Mouse (Mus musculus) lung, postnatal 0 days (tissue): ENCODE data around the gene March2. TPM values are rescaled to one million over a fixed set of nuclear protein-coding genes. Genes with fewer than 3 reads are reported as not detected.

Experiments used
- ATAC-seq: fragments of 200-750 bp; cut with Nextera tagmentation; 2 replicates; pipeline ENCODE4 v1.8.0; 2017; ENCODE audit warnings: moderate library complexity
- DNase-seq: peaks from one replicate; pipeline ENCODE4 v3.0.0-alpha.2; 2016; ENCODE audit warnings: low spot score
- H3K27ac ChIP-seq: fragments of 300-500 bp; sonication (generic); 2 replicates; pipeline ENCODE4 v1.5.1; 2014; ENCODE audit warnings: antibody characterized with exemption, mild to moderate bottlenecking, low read length, mixed read lengths
- H3K27me3 ChIP-seq: fragments of 300-500 bp; sonication (generic); replicated peaks from 2 replicates; pipeline ENCODE4 v1.6.1; 2014; ENCODE audit warnings: low read length, mixed read lengths; ENCODE audit not compliant: insufficient read depth
- H3K36me3 ChIP-seq: fragments of 300-500 bp; sonication (generic); 2 replicates; pipeline ENCODE4 v1.6.1; 2014; ENCODE audit warnings: low read length, mixed read lengths; ENCODE audit not compliant: insufficient read depth
- H3K4me1 ChIP-seq: fragments of 300-500 bp; sonication (generic); 2 replicates; pipeline ENCODE4 v1.6.1; 2014; ENCODE audit warnings: antibody characterized with exemption, low read depth, low read length, mixed read lengths; ENCODE audit not compliant: insufficient read depth
- H3K4me2 ChIP-seq: fragments of 300-500 bp; sonication (generic); replicated peaks from 2 replicates; pipeline ENCODE4 v1.6.1; 2014; ENCODE audit warnings: low read depth, mild to moderate bottlenecking, low read length, moderate library complexity, mixed read lengths
- H3K4me3 ChIP-seq: fragments of 300-500 bp; sonication (generic); 2 replicates; pipeline ENCODE4 v1.5.1; 2014; ENCODE audit warnings: low read depth, low read length
- H3K9ac ChIP-seq: fragments of 300-500 bp; sonication (generic); replicated peaks from 2 replicates; pipeline ENCODE4 v1.6.1; 2014; ENCODE audit warnings: low read depth, mild to moderate bottlenecking
- H3K9me3 ChIP-seq: fragments of 300-500 bp; sonication (generic); 2 replicates; pipeline ENCODE4 v1.6.1; 2016; ENCODE audit warnings: low read length, mixed read lengths
- CTCF ChIP-seq: IDR thresholded peaks from 2 replicates; pipeline ENCODE4 v1.5.1; 2016; ENCODE audit warnings: antibody characterized with exemption, mild to moderate bottlenecking
- EP300 ChIP-seq: IDR thresholded peaks from 2 replicates; pipeline ENCODE4 v1.6.1; 2016; ENCODE audit warnings: antibody characterized with exemption, mild to moderate bottlenecking, control low read depth
- WGBS: fragments of 180-500 bp; shearing (Covaris S2); extraction: QIAGEN DNeasy Blood & Tissue Kit; methylation state at CpG from one replicate; pipeline ENCODE4 v1.1.7; 2014; 5-methylcytosine and 5-hydroxymethylcytosine counted together
- polyA plus RNA-seq: library from polyadenylated mRNA; unstranded; fragments of >200 nt; fragmentation: Nextera tagmentation; extraction: Ambion mirVana; gene quantifications from 2 replicates; pipeline ENCODE4 v1.2.1, GENCODE M21; 2015

Gene March2
- polyA plus RNA-seq, 1 experiment from 2014 or later, result 104 TPM

- 79% methylated on average over 10 of the region's 10 CpGs for WGBS
- no peak overlapping the region for H3K9ac ChIP-seq
- peak overlapping the region; percentile 66 for H3K27ac ChIP-seq
- H3K9me3 ChIP-seq, result no peaks in the 10 kb centered on the region
- ATAC-seq (no peak), DNase-seq (peak; percentile 50)
- H3K4me2 ChIP-seq, result no peak overlapping the region; the same call in 1 of the 2 replicates
- no peaks in the 10 kb centered on the region for H3K36me3 ChIP-seq
- TF ChIP-seq EP300 (no peak), CTCF (no peak)
- H3K27me3 ChIP-seq, result no peaks in the 10 kb centered on the region
- no peak overlapping the region for H3K4me3 ChIP-seq
- peaks cover 33% of the 10 kb centered on the region for H3K4me1 ChIP-seq
Observed at GRCm38 (mm10) chr17:33755418-33756107, 37.1 kb upstream of the March2 start.

DNA sequence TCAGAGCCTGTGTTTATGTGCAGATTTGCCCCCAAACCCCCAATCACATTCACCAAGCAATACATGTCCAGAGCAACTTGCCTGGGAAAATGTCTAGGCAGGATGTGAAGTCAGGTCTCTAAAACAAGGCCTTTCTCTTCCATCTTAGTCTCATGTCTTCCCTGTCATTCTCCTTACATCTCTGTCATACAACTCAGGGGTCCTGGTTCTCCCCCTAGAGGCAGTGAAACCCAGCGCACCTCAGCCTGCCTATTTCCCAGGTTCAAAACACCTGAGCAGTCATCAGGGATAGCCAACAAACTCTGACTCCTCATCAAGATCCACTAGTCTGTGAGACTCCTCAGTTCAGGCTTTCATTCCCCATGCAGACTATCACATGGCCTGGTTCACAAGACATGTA is 36.2 kb upstream of the March2 start:
- WGBS, result 65% methylated on average over 1 of the region's 1 CpGs
- no peak for ATAC-seq

GRCm38 (mm10) chr17:33752297-33752696 is 33.8 kb upstream of the March2 start:
- 90% methylated on average over 2 of the region's 2 CpGs for WGBS
- Histone ChIP-seq H3K36me3 (peaks cover 5% of the 10 kb centered on the region; the same call in 1 of the 2 replicates), H3K9me3 (no peaks in the 10 kb centered on the region), H3K4me2 (no peak overlapping the region), H3K9ac (no peak overlapping the region), H3K4me1 (peaks cover 20% of the 10 kb centered on the region), H3K27ac (no peak overlapping the region), H3K4me3 (no peak overlapping the region), H3K27me3 (no peaks in the 10 kb centered on the region)
- ATAC-seq (no peak), DNase-seq (no peak)
- TF ChIP-seq CTCF (no peak), EP300 (no peak)

More for the DNA sequence above, 36.2 kb upstream of the March2 start:
- no peak overlapping the region; the same call in 1 of the 2 replicates for H3K27ac ChIP-seq
- TF ChIP-seq CTCF (peak; percentile 28; the same call in 1 of the 2 replicates), EP300 (no peak)
- no peak for DNase-seq
- no peaks in the 10 kb centered on the region for H3K27me3 ChIP-seq
- H3K9ac ChIP-seq, result no peak overlapping the region
- H3K9me3 ChIP-seq, result no peaks in the 10 kb centered on the region
- peaks cover 33% of the 10 kb centered on the region for H3K4me1 ChIP-seq
- H3K4me3 ChIP-seq, result no peak overlapping the region
- H3K4me2 ChIP-seq, result no peak overlapping the region
- no peaks in the 10 kb centered on the region for H3K36me3 ChIP-seq

DNA sequence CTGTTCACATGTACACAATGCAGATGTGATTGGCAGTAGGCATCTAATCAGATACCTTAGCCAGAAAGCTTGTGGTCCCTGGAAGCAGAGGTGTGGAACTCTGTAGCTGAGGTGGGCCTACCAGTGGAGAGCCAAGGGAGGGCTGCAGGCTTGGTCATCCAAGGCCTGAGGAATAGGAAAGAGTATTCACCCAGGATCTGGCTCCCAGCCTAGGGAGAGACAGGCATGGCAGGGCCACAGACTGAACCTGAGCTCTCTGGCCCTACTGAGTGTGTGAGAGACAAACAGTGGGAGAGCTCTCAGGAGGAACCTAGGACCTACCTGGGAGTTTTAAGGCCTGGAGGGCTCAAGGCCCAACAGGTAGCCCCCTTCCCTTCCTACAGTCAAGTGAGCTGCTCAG is 32.7 kb upstream of the March2 start:
- no peak for DNase-seq
- Histone ChIP-seq H3K4me1 (peaks cover 10% of the 10 kb centered on the region), H3K4me2 (no peak overlapping the region), H3K4me3 (no peak overlapping the region), H3K9ac (no peak overlapping the region), H3K27ac (no peak overlapping the region), H3K9me3 (no peaks in the 10 kb centered on the region), H3K27me3 (no peaks in the 10 kb centered on the region), H3K36me3 (peaks cover 8% of the 10 kb centered on the region; the same call in 1 of the 2 replicates)
- TF ChIP-seq CTCF, result no peak
- ATAC-seq, result no peak

- Histone ChIP-seq H3K9ac (no peak overlapping the region), H3K4me1 (no peaks in the 10 kb centered on the region), H3K36me3 (peaks cover 17% of the 10 kb centered on the region; the same call in 1 of the 2 replicates), H3K27me3 (no peaks in the 10 kb centered on the region), H3K9me3 (no peaks in the 10 kb centered on the region), H3K4me3 (no peak overlapping the region), H3K4me2 (no peak overlapping the region), H3K27ac (no peak overlapping the region)
- 94% methylated on average over 5 of the region's 5 CpGs for WGBS
- TF ChIP-seq EP300 (no peak), CTCF (no peak)
- DNase-seq (no peak), ATAC-seq (no peak)
Observed at GRCm38 (mm10) chr17:33749451-33749850, 31.0 kb upstream of the March2 start.

GRCm38 (mm10) chr17:33746011-33746410 is 27.5 kb upstream of the March2 start:
- TF ChIP-seq CTCF (peak; percentile 91), EP300 (no peak)
- Histone ChIP-seq H3K27ac (no peak overlapping the region), H3K4me1 (no peaks in the 10 kb centered on the region), H3K27me3 (no peaks in the 10 kb centered on the region), H3K9me3 (no peaks in the 10 kb centered on the region), H3K36me3 (peaks cover 17% of the 10 kb centered on the region; the same call in 1 of the 2 replicates), H3K4me3 (no peak overlapping the region), H3K9ac (no peak overlapping the region), H3K4me2 (no peak overlapping the region)
- 43% methylated on average over 2 of the region's 2 CpGs for WGBS
- ATAC-seq (peak; percentile 70), DNase-seq (peak; percentile 88)
